Mouse (Mus musculus): ENCODE data around the gene Cnksr3.

- no peak for TF ChIP-seq CTCF (conservative IDR thresholded peaks at IDR 0.05; ENCODE audit: low read length)
- no peak for TF ChIP-seq POU5F1 (IDR thresholded peaks at IDR 0.05; ENCODE audit: borderline replicate concordance, low read length)
Observed at GRCm38 (mm10) chr10:7189194-7189593, 22.8 kb downstream of the Cnksr3 start.
